8 mouse cellular contexts compared by ENCODE assay signal in genomic region chr3:95675301-95676092, GRCm38 (mm10). TPM values are rescaled to one million over a fixed set of nuclear protein-coding genes. Genes with fewer than 3 reads are reported as not detected.
DNase-seq lines count a peak whose midpoint lies in the region; ATAC-seq and TF ChIP-seq lines count a peak whose summit lies in the region.

No protein-coding gene starts in this region.

- H3K4me2 ChIP-seq in embryonic facial prominence, embryonic 15.5 days (replicated peaks), result peak overlapping the region; percentile 9; the same call in 1 of the 2 replicates
- peak overlapping the region; percentile 45 for H3K4me2 ChIP-seq in heart, embryonic 12.5 days
- peak overlapping the region; percentile 37 for H3K4me2 ChIP-seq in kidney, embryonic 15.5 days
- H3K4me2 ChIP-seq in liver, embryonic 15.5 days, result peak overlapping the region; percentile 75
- peak overlapping the region; percentile 43 for H3K4me2 ChIP-seq in stomach, embryonic 16.5 days (ENCODE audit: low read depth, low read length)

- H3K9ac ChIP-seq in embryonic facial prominence, embryonic 15.5 days, result no peak overlapping the region
- H3K9ac ChIP-seq in heart, embryonic 12.5 days, result peak overlapping the region; percentile 44
- H3K9ac ChIP-seq in kidney, embryonic 15.5 days, result 0 out of 2 replicates have a peak overlapping the region, but pooled peaks have one; percentile 0
- peak overlapping the region; percentile 64 for H3K9ac ChIP-seq in liver, embryonic 15.5 days
- peak overlapping the region; percentile 52 for H3K9ac ChIP-seq in stomach, embryonic 16.5 days (ENCODE audit: low read length)

- 25% methylated on average over 8 of the region's 8 CpGs for WGBS in bone marrow, adult 2 months
- 16% methylated on average over 8 of the region's 8 CpGs for WGBS in embryonic facial prominence, embryonic 15.5 days
- WGBS in heart, embryonic 12.5 days, result 10% methylated on average over 8 of the region's 8 CpGs
- 12% methylated on average over 8 of the region's 8 CpGs for WGBS in kidney, embryonic 15.5 days
- 17% methylated on average over 8 of the region's 8 CpGs for WGBS in liver, embryonic 15.5 days (ENCODE audit: insufficient replicate concordance)
- WGBS in stomach, embryonic 16.5 days, result 14% methylated on average over 8 of the region's 8 CpGs

- ATAC-seq in embryonic facial prominence, embryonic 15.5 days (ENCODE audit: insufficient number of reproducible peaks, low FRiP score, low TSS enrichment, low read depth), result peak; percentile 21; the same call in 1 of the 2 replicates
- peak; percentile 49 for ATAC-seq in heart, embryonic 12.5 days (ENCODE audit: insufficient number of reproducible peaks, low FRiP score)
- ATAC-seq in kidney, embryonic 15.5 days (replicated peaks; ENCODE audit: low FRiP score), result peak; percentile 53
- peak; percentile 29 for ATAC-seq in liver, embryonic 15.5 days (ENCODE audit: insufficient read depth)
- ATAC-seq in stomach, embryonic 16.5 days (ENCODE audit: insufficient read depth, low FRiP score), result peak; percentile 77

- peak; percentile 68 for TF ChIP-seq CTCF in bone marrow, adult 2 months (IDR thresholded peaks at IDR 0.05; ENCODE audit: control insufficient read depth, insufficient read depth, low read length)

- no peaks in the 10 kb centered on the region for H3K9me3 ChIP-seq in embryonic facial prominence, embryonic 15.5 days (replicated peaks)
- no peaks in the 10 kb centered on the region for H3K9me3 ChIP-seq in heart, embryonic 12.5 days (replicated peaks)
- no peaks in the 10 kb centered on the region for H3K9me3 ChIP-seq in kidney, embryonic 15.5 days (replicated peaks)
- no peaks in the 10 kb centered on the region for H3K9me3 ChIP-seq in liver, embryonic 15.5 days (replicated peaks)
- H3K9me3 ChIP-seq in stomach, embryonic 16.5 days (replicated peaks; ENCODE audit: control insufficient read depth, low read length), result no peaks in the 10 kb centered on the region

- peak overlapping the region; percentile 88 for H3K27ac ChIP-seq in bone marrow, adult 2 months (ENCODE audit: control insufficient read depth, insufficient read depth, low read depth, low read length, poor library complexity)
- peak overlapping the region; percentile 95 for H3K27ac ChIP-seq in embryonic facial prominence, embryonic 15.5 days (replicated peaks)
- H3K27ac ChIP-seq in heart, embryonic 12.5 days (ENCODE audit: poor library complexity, severe bottlenecking), result peak overlapping the region; percentile 99
- peak overlapping the region; percentile 97 for H3K27ac ChIP-seq in kidney, embryonic 15.5 days
- peak overlapping the region; percentile 98 for H3K27ac ChIP-seq in liver, embryonic 15.5 days (replicated peaks)
- H3K27ac ChIP-seq in stomach, embryonic 16.5 days (ENCODE audit: low read length), result peak overlapping the region; percentile 99

- peaks cover 12% of the 10 kb centered on the region; the same call in 1 of the 2 replicates for H3K36me3 ChIP-seq in embryonic facial prominence, embryonic 15.5 days
- peaks cover 10% of the 10 kb centered on the region for H3K36me3 ChIP-seq in heart, embryonic 12.5 days
- 0 out of 2 replicates have a peak, but pooled peaks cover 7% of the 10 kb centered on the region for H3K36me3 ChIP-seq in kidney, embryonic 15.5 days
- peaks cover 21% of the 10 kb centered on the region for H3K36me3 ChIP-seq in liver, embryonic 15.5 days (replicated peaks)
- no peaks in the 10 kb centered on the region for H3K36me3 ChIP-seq in stomach, embryonic 16.5 days (ENCODE audit: control insufficient read depth, insufficient read depth, low read length)

- no peaks in the 10 kb centered on the region for H3K27me3 ChIP-seq in embryonic facial prominence, embryonic 15.5 days
- no peaks in the 10 kb centered on the region for H3K27me3 ChIP-seq in heart, embryonic 12.5 days (replicated peaks)
- H3K27me3 ChIP-seq in kidney, embryonic 15.5 days, result no peaks in the 10 kb centered on the region
- no peaks in the 10 kb centered on the region for H3K27me3 ChIP-seq in liver, embryonic 15.5 days
- H3K27me3 ChIP-seq in stomach, embryonic 16.5 days (ENCODE audit: control insufficient read depth, insufficient read depth, low read length), result no peaks in the 10 kb centered on the region

- H3K4me3 ChIP-seq in bone marrow, adult 2 months (replicated peaks; ENCODE audit: control insufficient read depth, low read depth, low read length), result no peak overlapping the region
- no peak overlapping the region for H3K4me3 ChIP-seq in embryonic facial prominence, embryonic 15.5 days (replicated peaks)
- H3K4me3 ChIP-seq in heart, embryonic 12.5 days, result no peak overlapping the region
- 0 out of 2 replicates have a peak overlapping the region, but pooled peaks have one; percentile 11 for H3K4me3 ChIP-seq in kidney, embryonic 15.5 days (replicated peaks)
- peak overlapping the region; percentile 49 for H3K4me3 ChIP-seq in liver, embryonic 15.5 days (replicated peaks)
- H3K4me3 ChIP-seq in stomach, embryonic 16.5 days (replicated peaks; ENCODE audit: low read length), result no peak overlapping the region

- peaks cover 14% of the 10 kb centered on the region for H3K4me1 ChIP-seq in bone marrow, adult 2 months (ENCODE audit: control insufficient read depth, insufficient read depth, low read length)
- H3K4me1 ChIP-seq in embryonic facial prominence, embryonic 15.5 days, result peaks cover 53% of the 10 kb centered on the region
- H3K4me1 ChIP-seq in heart, embryonic 12.5 days (replicated peaks), result peaks cover 69% of the 10 kb centered on the region
- H3K4me1 ChIP-seq in kidney, embryonic 15.5 days, result peaks cover 62% of the 10 kb centered on the region
- peaks cover 79% of the 10 kb centered on the region for H3K4me1 ChIP-seq in liver, embryonic 15.5 days (replicated peaks)
- peaks cover 59% of the 10 kb centered on the region for H3K4me1 ChIP-seq in stomach, embryonic 16.5 days (ENCODE audit: control insufficient read depth, insufficient read depth, low read length)

- TF ChIP-seq POLR2A in bone marrow, adult 2 months (IDR thresholded peaks at IDR 0.05; ENCODE audit: borderline replicate concordance, control insufficient read depth, low read depth, low read length), result no peak

- peak; percentile 75 for DNase-seq in CD4-positive helper T cell, adult 2 months (ENCODE audit: low read depth, low spot score)
- peak; percentile 62 for DNase-seq in neural tube, embryonic 10.5 days (ENCODE audit: extremely low spot score, low spot score)

RNA-seq across cellular contexts. Expression of gene Adamtsl4, which starts 12.2 kb away (rescaled TPM):
- 1.9 and 2.7 TPM in 2 replicates for polyA plus RNA-seq in bone marrow, adult 2 months (2011; ENCODE audit: insufficient read depth, insufficient read length, low replicate concordance, missing spikeins)
- 3.8 and 4.2 TPM in 2 replicates for polyA plus RNA-seq in embryonic facial prominence, embryonic 15.5 days (2015; fragmentation: Nextera tagmentation; extraction: Ambion mirVana)
- 4.3 and 4.9 TPM in 2 replicates for polyA plus RNA-seq in heart, embryonic 12.5 days (2016; fragmentation: Nextera tagmentation; extraction: Ambion mirVana)
- 4.0 and 6.3 TPM in 2 replicates for polyA plus RNA-seq in kidney, embryonic 15.5 days (2015; fragmentation: Nextera tagmentation; extraction: Ambion mirVana)
- polyA plus RNA-seq in liver, embryonic 15.5 days (2015; fragmentation: Nextera tagmentation; extraction: Ambion mirVana), result 0.79 and 1.0 TPM in 2 replicates
- polyA plus RNA-seq in stomach, embryonic 16.5 days (2015; fragmentation: Nextera tagmentation; extraction: Ambion mirVana), result 13.3 and 20.5 TPM in 2 replicates

RNA-seq across cellular contexts. Expression of gene Mcl1, which starts 16.9 kb away (rescaled TPM):
- 88.8 and 134 TPM in 2 replicates for polyA plus RNA-seq in bone marrow, adult 2 months (2011; ENCODE audit: insufficient read depth, insufficient read length, low replicate concordance, missing spikeins)
- polyA plus RNA-seq in embryonic facial prominence, embryonic 15.5 days (2015; fragmentation: Nextera tagmentation; extraction: Ambion mirVana), result 51.8 and 55.4 TPM in 2 replicates
- 65.2 and 66.9 TPM in 2 replicates for polyA plus RNA-seq in heart, embryonic 12.5 days (2016; fragmentation: Nextera tagmentation; extraction: Ambion mirVana)
- polyA plus RNA-seq in kidney, embryonic 15.5 days (2015; fragmentation: Nextera tagmentation; extraction: Ambion mirVana), result 51.2 and 54.4 TPM in 2 replicates
- 34.8 and 39.0 TPM in 2 replicates for polyA plus RNA-seq in liver, embryonic 15.5 days (2015; fragmentation: Nextera tagmentation; extraction: Ambion mirVana)
- 16.5 and 20.5 TPM in 2 replicates for polyA plus RNA-seq in stomach, embryonic 16.5 days (2015; fragmentation: Nextera tagmentation; extraction: Ambion mirVana)

RNA-seq across cellular contexts. Expression of gene Ensa, which starts 50.7 kb away (rescaled TPM):
- polyA plus RNA-seq in bone marrow, adult 2 months (2011; ENCODE audit: insufficient read depth, insufficient read length, low replicate concordance, missing spikeins), result 29.3 and 36.2 TPM in 2 replicates
- polyA plus RNA-seq in embryonic facial prominence, embryonic 15.5 days (2015; fragmentation: Nextera tagmentation; extraction: Ambion mirVana), result 74.8 and 77.9 TPM in 2 replicates
- 50.8 and 51.4 TPM in 2 replicates for polyA plus RNA-seq in heart, embryonic 12.5 days (2016; fragmentation: Nextera tagmentation; extraction: Ambion mirVana)
- 71.1 and 73.2 TPM in 2 replicates for polyA plus RNA-seq in kidney, embryonic 15.5 days (2015; fragmentation: Nextera tagmentation; extraction: Ambion mirVana)
- polyA plus RNA-seq in liver, embryonic 15.5 days (2015; fragmentation: Nextera tagmentation; extraction: Ambion mirVana), result 32.7 and 35.9 TPM in 2 replicates
- polyA plus RNA-seq in stomach, embryonic 16.5 days (2015; fragmentation: Nextera tagmentation; extraction: Ambion mirVana), result 70.3 and 73.0 TPM in 2 replicates

Comparison
In these comparisons a context has a peak if more than half of its experiments do, and no peak if none do; other contexts are left out.
1. H3K4me3 ChIP-seq: peak in kidney, embryonic 15.5 days (single experiment) and liver, embryonic 15.5 days (single experiment); none in bone marrow, adult 2 months (single experiment), embryonic facial prominence, embryonic 15.5 days (single experiment), heart, embryonic 12.5 days (single experiment) and stomach, embryonic 16.5 days (single experiment).
2. ATAC-seq: peak in every context shown above with its lines; median percentile 77 in stomach, embryonic 16.5 days; 53 in kidney, embryonic 15.5 days; 49 in heart, embryonic 12.5 days; 29 in liver, embryonic 15.5 days; 21 in embryonic facial prominence, embryonic 15.5 days.
3. H3K4me2 ChIP-seq: peak in every context shown above with its lines; median percentile 75 in liver, embryonic 15.5 days; 45 in heart, embryonic 12.5 days; 43 in stomach, embryonic 16.5 days; 37 in kidney, embryonic 15.5 days; 9 in embryonic facial prominence, embryonic 15.5 days.
4. Peak in every context shown above with its lines, with median percentiles within 50 percentile points of each other: H3K27ac ChIP-seq.